Mouse (Mus musculus): ENCODE results near the gene Steap1. TPM values are rescaled to one million over a fixed set of nuclear protein-coding genes. Genes with fewer than 3 reads are reported as not detected.

Gene Steap1
- polyA plus RNA-seq, 1 experiment from 2014 or later: 5.4 TPM

DNA sequence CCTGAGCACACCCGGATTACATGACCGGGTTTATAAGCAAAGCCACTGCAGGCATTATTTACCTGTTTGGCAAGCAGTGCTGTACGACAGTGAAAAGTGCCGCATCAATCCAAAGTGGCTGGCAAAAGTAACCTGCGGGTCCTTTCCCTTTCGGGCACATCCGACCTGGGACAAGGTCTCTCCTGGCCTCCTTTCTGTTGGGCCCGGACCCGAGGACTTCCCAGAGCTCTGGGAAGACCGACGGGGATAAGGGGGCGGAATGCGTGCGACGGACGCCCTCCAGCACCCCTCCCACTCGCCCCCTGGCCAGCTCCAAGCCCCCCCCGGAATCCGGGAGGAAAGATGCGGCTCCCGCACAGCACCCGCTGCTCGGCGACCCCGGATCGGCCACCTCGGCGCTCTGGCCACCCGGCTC, 55.6 kb downstream of the Steap1 start:
- Histone ChIP-seq H3K4me1 (ENCODE audit: control insufficient read depth, insufficient read depth, low read length) (no peaks in the 10 kb centered on the region), H3K27me3 (ENCODE audit: control insufficient read depth, insufficient read depth, low read length) (0 out of 2 replicates have a peak, but pooled peaks cover 3% of the 10 kb centered on the region), H3K36me3 (ENCODE audit: control insufficient read depth, insufficient read depth, low read length) (no peaks in the 10 kb centered on the region), H3K4me2 (ENCODE audit: low read depth) (peak overlapping the region; percentile 77), H3K9me3 (ENCODE audit: control insufficient read depth, low read length) (no peaks in the 10 kb centered on the region), H3K9ac (ENCODE audit: low read length) (peak overlapping the region; percentile 85), H3K27ac (ENCODE audit: low read depth, low read length) (no peak overlapping the region), H3K4me3 (ENCODE audit: low read depth, low read length) (peak overlapping the region; percentile 76)
- WGBS: under 1% methylated on average over 13 of the region's 29 CpGs
- DNase-seq (ENCODE audit: low spot score): peak; percentile 62
- ATAC-seq (ENCODE audit: insufficient read depth, low FRiP score, low TSS enrichment): peak; percentile 58

DNA sequence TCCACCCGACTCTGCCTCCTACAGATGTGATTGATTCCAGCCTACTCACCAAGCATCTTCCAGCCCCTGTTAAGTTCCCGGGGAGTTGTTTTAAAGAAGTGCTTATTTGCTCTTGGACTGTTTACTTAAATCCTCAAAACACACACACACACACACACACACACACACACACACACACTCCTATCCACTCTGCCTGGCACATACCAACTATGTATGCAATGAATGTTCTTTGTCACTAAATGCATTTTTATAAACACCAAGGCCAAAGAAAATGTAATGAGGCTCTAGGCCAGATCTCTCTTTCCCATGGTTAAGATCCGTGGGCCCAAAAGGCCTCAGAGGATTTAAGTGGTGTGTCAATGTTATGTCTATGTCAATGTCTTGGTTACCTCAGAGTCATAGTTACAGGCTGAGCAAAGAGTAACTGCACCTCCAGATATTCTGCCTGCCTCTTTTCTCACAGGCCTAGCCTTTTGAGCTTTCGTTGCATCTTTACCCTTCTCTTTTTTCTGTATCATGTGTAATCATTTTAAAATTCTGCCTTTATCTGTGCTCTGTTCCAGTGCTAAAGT, 56.9 kb downstream of the Steap1 start:
- H3K4me3 ChIP-seq (ENCODE audit: low read depth, low read length): no peak overlapping the region
- no peak overlapping the region for H3K4me2 ChIP-seq (ENCODE audit: low read depth)
- no peaks in the 10 kb centered on the region for H3K4me1 ChIP-seq (ENCODE audit: control insufficient read depth, insufficient read depth, low read length)
- 0 out of 2 replicates have a peak, but pooled peaks cover 3% of the 10 kb centered on the region for H3K27me3 ChIP-seq (ENCODE audit: control insufficient read depth, insufficient read depth, low read length)
- H3K9me3 ChIP-seq (ENCODE audit: control insufficient read depth, low read length): no peaks in the 10 kb centered on the region
- DNase-seq (ENCODE audit: low spot score) (no peak), ATAC-seq (ENCODE audit: insufficient read depth, low FRiP score, low TSS enrichment) (no peak)
- H3K27ac ChIP-seq (ENCODE audit: low read depth, low read length): no peak overlapping the region
- H3K9ac ChIP-seq (ENCODE audit: low read length): no peak overlapping the region
- 69% methylated on average over 4 of the region's 4 CpGs for WGBS
- H3K36me3 ChIP-seq (ENCODE audit: control insufficient read depth, insufficient read depth, low read length): no peaks in the 10 kb centered on the region

DNA sequence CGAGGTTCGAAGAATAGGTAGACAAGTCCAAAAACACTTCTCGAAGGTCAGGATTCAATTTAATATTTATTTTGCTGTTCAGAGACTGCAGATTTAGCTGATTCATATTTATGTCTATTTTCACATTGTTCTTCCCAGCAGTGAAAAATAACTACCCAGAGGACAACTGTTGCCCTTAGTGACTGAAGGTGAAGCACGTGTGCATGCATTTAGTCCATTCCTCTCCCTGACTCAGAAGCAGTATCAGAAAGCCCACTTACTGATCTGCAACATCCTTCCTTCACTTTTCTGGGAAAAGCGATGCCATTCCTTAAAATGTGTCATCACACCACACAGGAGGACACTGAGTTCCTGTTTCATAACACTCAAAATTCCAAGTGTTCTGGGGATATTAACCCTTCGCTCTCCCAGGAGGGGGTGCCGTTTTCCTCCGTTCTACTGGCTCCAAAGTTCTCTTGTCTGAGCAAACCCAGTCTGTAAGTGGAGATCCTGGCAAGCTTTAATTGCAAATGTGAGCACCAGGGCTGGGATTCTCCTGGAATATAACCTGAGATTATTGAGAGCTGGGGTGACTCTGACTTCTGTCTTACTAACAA, 60.1 kb downstream of the Steap1 start:
- Histone ChIP-seq H3K9me3 (ENCODE audit: control insufficient read depth, low read length) (no peaks in the 10 kb centered on the region), H3K4me2 (ENCODE audit: low read depth) (no peak overlapping the region), H3K36me3 (ENCODE audit: control insufficient read depth, insufficient read depth, low read length) (no peaks in the 10 kb centered on the region), H3K4me1 (ENCODE audit: control insufficient read depth, insufficient read depth, low read length) (no peaks in the 10 kb centered on the region), H3K9ac (ENCODE audit: low read length) (no peak overlapping the region), H3K27me3 (ENCODE audit: control insufficient read depth, insufficient read depth, low read length) (0 out of 2 replicates have a peak, but pooled peaks cover 3% of the 10 kb centered on the region), H3K27ac (ENCODE audit: low read depth, low read length) (no peak overlapping the region), H3K4me3 (ENCODE audit: low read depth, low read length) (no peak overlapping the region)
- DNase-seq (ENCODE audit: low spot score): no peak
- WGBS: 80% methylated on average over 8 of the region's 8 CpGs
- no peak for ATAC-seq (ENCODE audit: insufficient read depth, low FRiP score, low TSS enrichment)

DNA sequence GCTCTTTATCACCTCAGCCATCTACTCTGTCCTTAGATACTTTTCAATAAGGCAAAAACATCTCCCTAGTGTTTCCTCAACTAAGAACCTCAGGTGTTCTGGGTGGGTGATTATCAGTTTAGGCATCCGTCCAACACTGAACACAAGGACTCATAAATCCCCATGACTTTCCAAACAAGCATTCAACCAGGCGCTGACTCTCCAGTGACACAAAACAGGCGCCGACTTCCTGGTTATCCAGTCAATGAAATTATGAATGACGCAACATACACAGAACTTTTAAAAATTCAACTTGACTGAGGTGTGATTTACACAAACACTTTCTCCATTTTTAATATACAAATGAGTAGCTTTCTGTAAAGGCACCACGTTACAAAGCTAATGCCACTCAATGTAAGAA, 60.9 kb downstream of the Steap1 start:
- no peaks in the 10 kb centered on the region for H3K9me3 ChIP-seq (ENCODE audit: control insufficient read depth, low read length)
- no peak overlapping the region for H3K9ac ChIP-seq (ENCODE audit: low read length)
- ATAC-seq (ENCODE audit: insufficient read depth, low FRiP score, low TSS enrichment) (no peak), DNase-seq (ENCODE audit: low spot score) (no peak)
- 0 out of 2 replicates have a peak, but pooled peaks cover 3% of the 10 kb centered on the region for H3K27me3 ChIP-seq (ENCODE audit: control insufficient read depth, insufficient read depth, low read length)
- WGBS: 89% methylated on average over 6 of the region's 6 CpGs
- no peak overlapping the region for H3K4me2 ChIP-seq (ENCODE audit: low read depth)
- H3K36me3 ChIP-seq (ENCODE audit: control insufficient read depth, insufficient read depth, low read length): no peaks in the 10 kb centered on the region
- no peak overlapping the region for H3K27ac ChIP-seq (ENCODE audit: low read depth, low read length)
- no peak overlapping the region for H3K4me3 ChIP-seq (ENCODE audit: low read depth, low read length)
- H3K4me1 ChIP-seq (ENCODE audit: control insufficient read depth, insufficient read depth, low read length): no peaks in the 10 kb centered on the region

DNA sequence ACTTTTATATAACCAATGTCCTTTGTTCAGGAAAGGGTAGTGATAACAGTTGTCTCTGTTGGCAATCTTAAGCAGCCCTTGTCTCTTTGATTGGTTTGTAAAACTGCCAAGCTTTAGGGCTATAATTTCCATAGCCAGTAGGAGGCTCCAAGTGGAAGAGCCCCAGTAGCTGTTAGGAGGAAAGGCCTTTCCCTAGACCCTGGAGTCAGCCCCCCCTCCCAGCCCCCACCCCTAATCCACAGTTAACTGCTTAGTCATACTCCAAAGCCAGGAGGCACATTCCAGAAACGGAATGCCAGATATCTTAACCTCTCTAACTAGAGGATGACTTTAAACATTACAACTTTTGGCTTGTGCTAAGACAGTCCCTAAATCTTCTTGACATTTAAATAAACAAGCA, 62.2 kb downstream of the Steap1 start:
- no peak overlapping the region for H3K9ac ChIP-seq (ENCODE audit: low read length)
- no peaks in the 10 kb centered on the region for H3K27me3 ChIP-seq (ENCODE audit: control insufficient read depth, insufficient read depth, low read length)
- 0% methylated on average over 1 of the region's 1 CpGs for WGBS
- DNase-seq (ENCODE audit: low spot score) (no peak), ATAC-seq (ENCODE audit: insufficient read depth, low FRiP score, low TSS enrichment) (no peak)
- no peaks in the 10 kb centered on the region for H3K36me3 ChIP-seq (ENCODE audit: control insufficient read depth, insufficient read depth, low read length)
- H3K27ac ChIP-seq (ENCODE audit: low read depth, low read length): no peak overlapping the region
- no peak overlapping the region for H3K4me2 ChIP-seq (ENCODE audit: low read depth)
- no peaks in the 10 kb centered on the region for H3K9me3 ChIP-seq (ENCODE audit: control insufficient read depth, low read length)
- no peak overlapping the region for H3K4me3 ChIP-seq (ENCODE audit: low read depth, low read length)
- H3K4me1 ChIP-seq (ENCODE audit: control insufficient read depth, insufficient read depth, low read length): no peaks in the 10 kb centered on the region

Other genes starting within 250 kb of the Steap1 start
- 38.1 and 40.0 TPM in 2 replicates for gene Cldn12, start 234.4 kb downstream of the Steap1 start, polyA plus RNA-seq (2014; fragmentation: Nextera tagmentation; extraction: Ambion mirVana)
- 33.1 and 34.9 TPM in 2 replicates for gene Gtpbp10, start 189.8 kb downstream of the Steap1 start, polyA plus RNA-seq (2014; fragmentation: Nextera tagmentation; extraction: Ambion mirVana)
- gene Gm8773, start 175.5 kb downstream of the Steap1 start, polyA plus RNA-seq (2014; fragmentation: Nextera tagmentation; extraction: Ambion mirVana): 4.7 and 5.2 TPM in 2 replicates
- gene Cfap69, start 85.1 kb downstream of the Steap1 start, polyA plus RNA-seq (2014; fragmentation: Nextera tagmentation; extraction: Ambion mirVana): 5.1 and 5.6 TPM in 2 replicates
- gene Steap2, start 54.7 kb downstream of the Steap1 start, polyA plus RNA-seq (2014; fragmentation: Nextera tagmentation; extraction: Ambion mirVana): 6.8 and 7.4 TPM in 2 replicates